23 mouse cellular contexts compared by ENCODE assay signal in genomic region chr2:91958049-91958448, GRCm38 (mm10). TPM values are rescaled to one million over a fixed set of nuclear protein-coding genes. Genes with fewer than 3 reads are reported as not detected.
DNase-seq lines count a peak whose midpoint lies in the region; TF ChIP-seq lines count a peak whose summit lies in the region.
"Had no signal": no experiment of that assay in that cellular context is flagged by ENCODE, and none has a peak within 500 bp of the region (broad histone marks: within the 10 kb centered on the region; RNA-seq: fewer than 3 reads in every experiment).

No protein-coding gene starts in this region.

- peaks cover 96% of the 10 kb centered on the region for H3K4me1 ChIP-seq in heart, embryonic 10.5 days
- H3K4me1 ChIP-seq in cortical plate, adult 2 months (ENCODE audit: control insufficient read depth, insufficient read depth, low read length), result peaks cover 22% of the 10 kb centered on the region

- no peak for TF ChIP-seq CTCF in layer of hippocampus, adult 2 months (conservative IDR thresholded peaks at IDR 0.05)
- TF ChIP-seq CTCF in cortical plate, adult 2 months (IDR thresholded peaks at IDR 0.05; ENCODE audit: extremely low read depth, insufficient read depth, low read length), result no peak

- H3K36me3 ChIP-seq in heart, embryonic 10.5 days, result peaks cover 8% of the 10 kb centered on the region; the same call in 1 of the 2 replicates
- H3K36me3 ChIP-seq: hindbrain, embryonic 12.5 days; neural tube, embryonic 13.5 days had no signal

- DNase-seq in cerebellum, adult 9-11 months, result peak; percentile 64
- no peak for DNase-seq in cerebellum, adult 9-10 months
- DNase-seq in heart, embryonic 10.5 days (ENCODE audit: low spot score), result no peak
- DNase-seq in heart, adult 8-10 months (ENCODE audit: low spot score), result no peak
- DNase-seq in layer of hippocampus, adult 2 months (ENCODE audit: low spot score in 2 of 2), result no peak
- no peak for DNase-seq in layer of hippocampus, postnatal 10 days (ENCODE audit: low spot score in 2 of 2)
- DNase-seq: adrenal gland, postnatal 10 days; embryo, embryonic 11 days; gastrocnemius, postnatal 10 days; heart, adult 18-20 months; kidney, adult 8-10 months; kidney, postnatal 14 days; midbrain, embryonic 14.5 days had no signal

- peak overlapping the region; percentile 83 for H3K27ac ChIP-seq in heart, embryonic 10.5 days
- peak overlapping the region; percentile 89 for H3K27ac ChIP-seq in layer of hippocampus, adult 2 months
- peak overlapping the region; percentile 31 for H3K27ac ChIP-seq in cortical plate, adult 2 months (ENCODE audit: insufficient read depth, low read length)
- H3K27ac ChIP-seq: hindbrain, embryonic 12.5 days; lung, embryonic 15.5 days; neural tube, embryonic 13.5 days had no signal

- H3K4me3 ChIP-seq in heart, embryonic 10.5 days, result no peak overlapping the region
- no peak overlapping the region for H3K4me3 ChIP-seq in layer of hippocampus, adult 2 months
- H3K4me3 ChIP-seq in cortical plate, adult 2 months (ENCODE audit: insufficient read depth, low read length), result no peak overlapping the region
- H3K4me3 ChIP-seq: hindbrain, embryonic 12.5 days; limb, embryonic 10.5 days; lung, embryonic 15.5 days; neural tube, embryonic 13.5 days had no signal

- WGBS in heart, embryonic 10.5 days, result 82% methylated on average over 8 of the region's 8 CpGs

- no peaks in the 10 kb centered on the region for H3K27me3 ChIP-seq in heart, embryonic 10.5 days (ENCODE audit: insufficient read depth, poor library complexity, severe bottlenecking)
- H3K27me3 ChIP-seq: hindbrain, embryonic 12.5 days; lung, embryonic 15.5 days; neural tube, embryonic 13.5 days had no signal

- no peak for TF ChIP-seq POLR2A in cortical plate, adult 2 months (IDR thresholded peaks at IDR 0.05; ENCODE audit: extremely low read depth, insufficient read depth, low read length)

- no peaks in the 10 kb centered on the region for H3K9me3 ChIP-seq in heart, embryonic 10.5 days
- H3K9me3 ChIP-seq: G1E; hindbrain, embryonic 12.5 days; limb, embryonic 10.5 days; lung, embryonic 15.5 days; neural tube, embryonic 13.5 days had no signal

RNA-seq across cellular contexts. Expression of gene Gm9821, which starts 12.5 kb away (rescaled TPM):
- 1.9 and 3.0 TPM in 2 replicates for polyA plus RNA-seq in heart, embryonic 10.5 days (2016; fragmentation: Nextera tagmentation; extraction: Ambion mirVana)
- total RNA-seq in heart, adult 8-10 months (2022), result not detected
- total RNA-seq in layer of hippocampus, adult 2 months (2021), result not detected
- total RNA-seq in layer of hippocampus, postnatal 10 days (2021), result not detected
- not detected in 2 replicates for polyA plus RNA-seq in cortical plate, adult 2 months (2012; rRNA removed)
- total RNA-seq: adrenal gland, postnatal 10 days; gastrocnemius, postnatal 10 days; heart, adult 18-20 months; layer of hippocampus, adult 8-10 months; left cerebral cortex, adult 18-20 months; liver, adult 2 months had no signal
- polyA plus RNA-seq: liver, adult 2 months; testis, adult 2 months had no signal

RNA-seq across cellular contexts. Expression of gene Dgkz, which starts 17.6 kb away (rescaled TPM):
- polyA plus RNA-seq in heart, embryonic 10.5 days (2016; fragmentation: Nextera tagmentation; extraction: Ambion mirVana), result 58.4 and 61.0 TPM in 2 replicates
- 10 to 100 TPM; 31.4 to 49.0 (median 42.7) TPM for total RNA-seq in heart, adult 8-10 months (2022)
- 100 to 1,000 TPM; 513 to 526 TPM for total RNA-seq in layer of hippocampus, adult 2 months (2021)
- 100 to 1,000 TPM; 313 to 336 TPM for total RNA-seq in layer of hippocampus, postnatal 10 days (2021)
- 550 and 668 TPM in 2 replicates for polyA plus RNA-seq in cortical plate, adult 2 months (2012; rRNA removed)

RNA-seq across cellular contexts. Expression of gene Mdk, which starts 26.0 kb away (rescaled TPM):
- 1,001 and 1,694 TPM in 2 replicates for polyA plus RNA-seq in heart, embryonic 10.5 days (2016; fragmentation: Nextera tagmentation; extraction: Ambion mirVana)
- total RNA-seq in heart, adult 8-10 months (2022), result 1 to 10 TPM; 1.5 to 4.3 (median 3.4) TPM
- total RNA-seq in layer of hippocampus, adult 2 months (2021), result 10 to 100 TPM; 25.3 to 31.9 TPM
- total RNA-seq in layer of hippocampus, postnatal 10 days (2021), result 10 to 100 TPM; 44.3 to 49.4 TPM
- 38.2 and 38.5 TPM in 2 replicates for polyA plus RNA-seq in cortical plate, adult 2 months (2012; rRNA removed)
- total RNA-seq: liver, adult 2 months had no signal

RNA-seq across cellular contexts. Expression of gene Chrm4, which starts 31.0 kb away (rescaled TPM):
- polyA plus RNA-seq in heart, embryonic 10.5 days (2016; fragmentation: Nextera tagmentation; extraction: Ambion mirVana), result 0.16 and 0.57 TPM in 2 replicates
- not detected for total RNA-seq in heart, adult 8-10 months (2022)
- total RNA-seq in layer of hippocampus, adult 2 months (2021), result 10 to 100 TPM; 22.1 to 26.0 TPM
- total RNA-seq in layer of hippocampus, postnatal 10 days (2021), result 10 to 100 TPM; 20.0 to 21.3 TPM
- polyA plus RNA-seq in cortical plate, adult 2 months (2012; rRNA removed), result 32.9 and 45.0 TPM in 2 replicates
- total RNA-seq: heart, adult 18-20 months; liver, adult 2 months had no signal
- polyA plus RNA-seq: G1E; liver, adult 2 months; lung, embryonic 15.5 days had no signal

Comparison
In these comparisons a context has a peak if more than half of its experiments do, and no peak if none do; other contexts are left out.
1. H3K27ac ChIP-seq: peak in every context shown above with its lines; median percentile 89 in layer of hippocampus, adult 2 months; 83 in heart, embryonic 10.5 days; 31 in cortical plate, adult 2 months.
2. RNA of gene Dgkz, which starts 17.6 kb away (total RNA-seq): 513 to 526 TPM in layer of hippocampus, adult 2 months and 313 to 336 TPM in layer of hippocampus, postnatal 10 days; 31.4 to 49.0 TPM in heart, adult 8-10 months; every median in the first group is over 4 times any median in the second.
3. RNA of gene Mdk, which starts 26.0 kb away (total RNA-seq): 44.3 to 49.4 TPM in layer of hippocampus, postnatal 10 days and 25.3 to 31.9 TPM in layer of hippocampus, adult 2 months; 1.5 to 4.3 TPM in heart, adult 8-10 months; every median in the first group is over 4 times any median in the second.